Mouse (Mus musculus): ENCODE measurements around the gene Slc29a2.

Slc29a2 gene

GRCm38 (mm10) chr19:5050047-5050905 is 26.6 kb downstream of the Slc29a2 start, which contains the start of gene Rin1:
Rin1 (plus strand) TSS chr19:5050481.
- no peaks in the 10 kb centered on the region for H3K9me3 ChIP-seq (ENCODE audit: low read length)
- peaks cover 32% of the 10 kb centered on the region for H3K27me3 ChIP-seq (ENCODE audit: insufficient read depth, low read length)
- peaks cover 80% of the 10 kb centered on the region for H3K4me1 ChIP-seq (replicated peaks; ENCODE audit: low read depth, low read length)
- TF ChIP-seq CTCF (conservative IDR thresholded peaks at IDR 0.05; ENCODE audit: low read length) (peak; percentile 6; the same call in 1 of the 2 replicates), NANOG (IDR thresholded peaks at IDR 0.05; ENCODE audit: borderline replicate concordance, low read length) (no peak), POU5F1 (IDR thresholded peaks at IDR 0.05; ENCODE audit: borderline replicate concordance, low read length) (no peak)
- H3K4me3 ChIP-seq (replicated peaks; ENCODE audit: low read length) = peak within 1 kb of the TSS; percentile 77
- H3K36me3 ChIP-seq (ENCODE audit: insufficient read depth, low read length) = peaks cover 65% of the 10 kb centered on the region

GRCm38 (mm10) chr19:5051031-5051430 is 27.4 kb downstream of the Slc29a2 start:
- peaks cover 76% of the 10 kb centered on the region for H3K4me1 ChIP-seq (replicated peaks; ENCODE audit: low read depth, low read length)
- H3K27me3 ChIP-seq (ENCODE audit: insufficient read depth, low read length) = peaks cover 35% of the 10 kb centered on the region
- H3K9me3 ChIP-seq (ENCODE audit: low read length) = no peaks in the 10 kb centered on the region
- peaks cover 63% of the 10 kb centered on the region for H3K36me3 ChIP-seq (ENCODE audit: insufficient read depth, low read length)
- H3K4me3 ChIP-seq (replicated peaks; ENCODE audit: low read length) = peak overlapping the region; percentile 77
- TF ChIP-seq POU5F1 (IDR thresholded peaks at IDR 0.05; ENCODE audit: borderline replicate concordance, low read length) (no peak), NANOG (IDR thresholded peaks at IDR 0.05; ENCODE audit: borderline replicate concordance, low read length) (no peak), CTCF (conservative IDR thresholded peaks at IDR 0.05; ENCODE audit: low read length) (no peak)

- no peak for TF ChIP-seq NANOG (IDR thresholded peaks at IDR 0.05; ENCODE audit: borderline replicate concordance, low read length)
- TF ChIP-seq CTCF (conservative IDR thresholded peaks at IDR 0.05; ENCODE audit: low read length) = no peak
- no peak for TF ChIP-seq POU5F1 (IDR thresholded peaks at IDR 0.05; ENCODE audit: borderline replicate concordance, low read length)
- peaks cover 58% of the 10 kb centered on the region for H3K36me3 ChIP-seq (ENCODE audit: insufficient read depth, low read length)
- peaks cover 35% of the 10 kb centered on the region for H3K27me3 ChIP-seq (ENCODE audit: insufficient read depth, low read length)
- no peaks in the 10 kb centered on the region for H3K9me3 ChIP-seq (ENCODE audit: low read length)
- H3K4me3 ChIP-seq (replicated peaks; ENCODE audit: low read length) = peak overlapping the region; percentile 77
- peaks cover 76% of the 10 kb centered on the region for H3K4me1 ChIP-seq (replicated peaks; ENCODE audit: low read depth, low read length)
Measured at GRCm38 (mm10) chr19:5051515-5051914, 27.9 kb downstream of the Slc29a2 start.

- H3K27me3 ChIP-seq (ENCODE audit: insufficient read depth, low read length) = peaks cover 35% of the 10 kb centered on the region
- H3K36me3 ChIP-seq (ENCODE audit: insufficient read depth, low read length) = peaks cover 50% of the 10 kb centered on the region
- H3K9me3 ChIP-seq (ENCODE audit: low read length) = no peaks in the 10 kb centered on the region
- peaks cover 80% of the 10 kb centered on the region for H3K4me1 ChIP-seq (replicated peaks; ENCODE audit: low read depth, low read length)
- peak overlapping the region; percentile 77 for H3K4me3 ChIP-seq (replicated peaks; ENCODE audit: low read length)
- TF ChIP-seq CTCF (conservative IDR thresholded peaks at IDR 0.05; ENCODE audit: low read length) (no peak), POU5F1 (IDR thresholded peaks at IDR 0.05; ENCODE audit: borderline replicate concordance, low read length) (no peak), NANOG (IDR thresholded peaks at IDR 0.05; ENCODE audit: borderline replicate concordance, low read length) (no peak)
Measured at GRCm38 (mm10) chr19:5052166-5052822, 28.6 kb downstream of the Slc29a2 start.

- Histone ChIP-seq H3K36me3 (ENCODE audit: insufficient read depth, low read length) (peaks cover 45% of the 10 kb centered on the region), H3K9me3 (ENCODE audit: low read length) (no peaks in the 10 kb centered on the region), H3K27me3 (ENCODE audit: insufficient read depth, low read length) (peaks cover 35% of the 10 kb centered on the region), H3K4me3 (replicated peaks; ENCODE audit: low read length) (peak overlapping the region; percentile 77), H3K4me1 (replicated peaks; ENCODE audit: low read depth, low read length) (peaks cover 84% of the 10 kb centered on the region)
- TF ChIP-seq NANOG (IDR thresholded peaks at IDR 0.05; ENCODE audit: borderline replicate concordance, low read length) = no peak
Measured at GRCm38 (mm10) chr19:5052853-5053252, 29.2 kb downstream of the Slc29a2 start.

- H3K27me3 ChIP-seq (ENCODE audit: insufficient read depth, low read length) = peaks cover 35% of the 10 kb centered on the region
- no peaks in the 10 kb centered on the region for H3K9me3 ChIP-seq (ENCODE audit: low read length)
- TF ChIP-seq NANOG (IDR thresholded peaks at IDR 0.05; ENCODE audit: borderline replicate concordance, low read length) (no peak), CTCF (conservative IDR thresholded peaks at IDR 0.05; ENCODE audit: low read length) (peak; percentile 98), POU5F1 (IDR thresholded peaks at IDR 0.05; ENCODE audit: borderline replicate concordance, low read length) (no peak)
- H3K4me3 ChIP-seq (replicated peaks; ENCODE audit: low read length) = 0 out of 2 replicates have a peak overlapping the region, but pooled peaks have one; percentile 77
- H3K36me3 ChIP-seq (ENCODE audit: insufficient read depth, low read length) = peaks cover 34% of the 10 kb centered on the region
- H3K4me1 ChIP-seq (replicated peaks; ENCODE audit: low read depth, low read length) = peaks cover 84% of the 10 kb centered on the region
Measured at GRCm38 (mm10) chr19:5053909-5054308, 30.2 kb downstream of the Slc29a2 start.

- no peak overlapping the region for H3K4me3 ChIP-seq (replicated peaks; ENCODE audit: low read length)
- H3K9me3 ChIP-seq (ENCODE audit: low read length) = no peaks in the 10 kb centered on the region
- peaks cover 29% of the 10 kb centered on the region for H3K27me3 ChIP-seq (ENCODE audit: insufficient read depth, low read length)
- no peak for TF ChIP-seq POU5F1 (IDR thresholded peaks at IDR 0.05; ENCODE audit: borderline replicate concordance, low read length)
- TF ChIP-seq CTCF (conservative IDR thresholded peaks at IDR 0.05; ENCODE audit: low read length) = peak; percentile 81
- peaks cover 86% of the 10 kb centered on the region for H3K4me1 ChIP-seq (replicated peaks; ENCODE audit: low read depth, low read length)
- H3K36me3 ChIP-seq (ENCODE audit: insufficient read depth, low read length) = peaks cover 24% of the 10 kb centered on the region
Measured at GRCm38 (mm10) chr19:5056251-5056650, 32.6 kb downstream of the Slc29a2 start.

- peaks cover 23% of the 10 kb centered on the region for H3K36me3 ChIP-seq (ENCODE audit: insufficient read depth, low read length)
- H3K4me3 ChIP-seq (replicated peaks; ENCODE audit: low read length) = peak overlapping the region; percentile 61
- TF ChIP-seq NANOG (IDR thresholded peaks at IDR 0.05; ENCODE audit: borderline replicate concordance, low read length) = no peak
- TF ChIP-seq CTCF (conservative IDR thresholded peaks at IDR 0.05; ENCODE audit: low read length) = no peak
- TF ChIP-seq POU5F1 (IDR thresholded peaks at IDR 0.05; ENCODE audit: borderline replicate concordance, low read length) = no peak
- H3K4me1 ChIP-seq (replicated peaks; ENCODE audit: low read depth, low read length) = peaks cover 86% of the 10 kb centered on the region
- H3K9me3 ChIP-seq (ENCODE audit: low read length) = no peaks in the 10 kb centered on the region
- H3K27me3 ChIP-seq (ENCODE audit: insufficient read depth, low read length) = peaks cover 10% of the 10 kb centered on the region
Measured at GRCm38 (mm10) chr19:5057876-5058775, 34.5 kb downstream of the Slc29a2 start.
